Mouse (Mus musculus): ENCODE results near the gene Helb. TPM values are rescaled to one million over a fixed set of nuclear protein-coding genes. Genes with fewer than 3 reads are reported as not detected.
A peak's percentile ranks its signal among the peaks of the same experiment; 100 is the strongest.

Helb gene
- total RNA-seq, 2 experiments from 2014 or later = 8.3 to 10.2 TPM

DNA sequence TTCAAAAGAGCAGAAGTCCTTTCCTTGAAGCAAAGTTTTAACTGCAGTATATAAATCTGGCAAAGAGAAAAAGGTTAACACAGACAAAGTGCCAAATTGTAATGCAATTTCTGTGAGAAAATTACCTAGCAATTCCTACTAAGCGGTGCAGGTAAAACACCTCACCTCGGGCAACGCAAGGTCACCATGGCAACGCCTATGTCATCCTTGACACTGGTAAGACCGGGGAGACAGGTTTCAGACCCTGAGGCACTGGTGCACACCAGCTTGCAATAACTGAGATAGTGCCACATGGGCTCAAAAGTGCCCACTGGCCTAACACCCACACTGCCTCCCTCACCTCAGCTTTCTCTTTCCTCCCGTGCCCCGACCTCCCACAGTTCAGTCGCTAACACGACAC is 17.7 kb downstream of the Helb start:
- no peak for DNase-seq

DNA sequence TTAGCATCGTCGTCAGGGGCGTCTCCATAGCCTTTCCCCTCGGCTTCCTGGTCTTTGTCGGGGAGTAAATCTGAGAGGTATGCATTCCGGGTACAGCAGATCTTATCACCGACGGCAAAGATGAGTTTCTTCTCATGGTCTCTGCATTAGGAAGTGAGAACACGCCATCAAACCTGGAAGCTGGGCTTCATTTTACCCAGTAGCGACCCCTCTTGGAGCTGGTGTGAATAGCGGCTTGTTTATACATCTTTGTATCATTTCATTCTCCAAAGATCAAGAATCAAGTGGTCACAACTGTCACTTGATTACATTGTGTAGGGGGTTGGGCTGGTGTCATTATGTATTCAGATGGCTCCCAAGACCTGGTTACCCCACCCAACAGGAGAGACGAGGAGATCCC is 20.2 kb downstream of the Helb start:
- no peak for DNase-seq

- no peak for DNase-seq
Observed at GRCm38 (mm10) chr10:120077850-120078249, 34.9 kb downstream of the Helb start.

DNA sequence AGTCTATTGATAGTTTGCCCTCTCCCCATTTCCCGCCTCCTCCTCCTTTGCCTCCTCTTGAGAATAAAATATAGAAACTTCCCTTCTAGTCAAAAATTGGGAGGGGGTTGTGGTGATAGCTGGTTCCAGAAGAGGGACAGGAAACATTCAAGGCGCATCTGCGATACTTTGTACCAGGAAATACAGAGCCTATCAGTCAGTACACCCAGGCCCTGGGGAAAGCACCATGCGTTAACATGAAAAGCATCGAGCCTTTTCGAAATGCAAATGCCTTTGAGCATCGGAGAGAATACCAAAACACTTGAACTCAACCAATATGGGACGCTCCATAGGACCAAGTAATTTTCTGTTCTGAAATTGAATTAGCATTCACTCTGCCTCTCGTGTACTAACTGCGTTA is 46.5 kb downstream of the Helb start:
- DNase-seq = no peak

- peak; percentile 60 to 72 for DNase-seq
Observed at GRCm38 (mm10) chr10:120064424-120064823, 48.4 kb downstream of the Helb start.

DNA sequence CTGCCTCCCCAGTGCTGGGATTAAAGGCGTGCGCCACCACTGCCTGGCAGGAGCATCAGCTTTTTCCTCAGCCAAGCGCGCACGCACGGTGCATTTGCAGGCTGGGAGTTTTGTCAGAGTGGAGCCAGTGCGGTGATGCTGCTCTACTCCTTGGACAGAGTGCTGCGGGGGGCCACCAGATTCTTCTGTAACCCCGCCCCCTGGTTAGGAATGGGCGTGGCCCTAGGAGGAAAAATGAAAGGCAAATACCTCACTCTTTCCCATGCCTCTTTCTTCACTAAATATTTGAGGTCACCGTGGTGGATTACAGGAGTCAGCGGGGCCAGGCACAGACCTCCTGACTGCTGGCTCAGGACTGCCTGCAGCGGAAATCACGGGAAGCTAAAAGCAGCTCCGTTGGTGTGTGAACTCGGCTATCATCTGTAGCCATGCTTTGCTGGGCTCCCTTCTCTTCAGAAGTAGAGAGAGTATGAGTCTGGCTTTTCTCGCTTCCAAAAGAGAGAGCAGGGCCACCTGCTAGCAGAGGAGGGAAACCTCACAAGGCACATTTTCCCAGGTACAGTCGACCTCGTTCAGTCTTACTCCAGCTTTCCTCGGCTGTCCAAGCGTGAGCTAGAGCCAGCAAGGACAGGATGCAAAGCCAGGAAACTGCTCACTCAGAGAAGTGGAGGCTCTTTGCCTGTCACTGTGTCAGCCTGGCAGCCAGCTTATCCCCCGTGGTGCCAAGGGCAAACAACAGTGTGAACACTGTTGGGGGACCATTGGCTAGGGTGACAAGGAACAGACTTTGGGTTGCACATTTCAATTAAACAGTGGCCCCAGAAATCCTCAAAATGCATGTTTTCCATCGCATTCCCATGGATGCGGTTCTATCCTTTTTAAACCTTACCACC is 51.3 kb downstream of the Helb start:
- DNase-seq = no peak

- peak; percentile 30 to 32 for DNase-seq
Observed at GRCm38 (mm10) chr10:120060579-120061237, 52.1 kb downstream of the Helb start.

- no peak for DNase-seq
Observed at GRCm38 (mm10) chr10:120044714-120045234, 68.0 kb downstream of the Helb start.

DNA sequence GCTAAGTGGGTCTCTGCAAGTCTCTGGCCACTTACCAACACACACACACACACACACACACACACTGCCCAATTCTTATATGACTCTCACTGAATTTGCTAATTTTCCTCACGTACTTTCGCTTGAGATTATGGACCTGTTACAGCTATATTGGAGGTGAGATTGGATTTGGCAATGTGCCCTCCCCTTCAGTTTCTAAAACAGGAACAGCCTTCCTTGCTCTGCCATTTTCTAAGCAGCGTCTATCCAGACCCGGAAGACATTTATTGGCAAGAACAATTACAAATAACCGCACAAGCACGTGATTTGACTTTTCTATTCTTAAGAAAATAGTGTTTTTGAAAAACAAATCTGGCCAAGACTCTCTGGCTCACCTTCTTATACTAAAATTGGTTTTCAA is 68.5 kb downstream of the Helb start:
- DNase-seq = no peak

- DNase-seq = no peak
Observed at GRCm38 (mm10) chr10:120038194-120038593, 74.6 kb downstream of the Helb start.

DNA sequence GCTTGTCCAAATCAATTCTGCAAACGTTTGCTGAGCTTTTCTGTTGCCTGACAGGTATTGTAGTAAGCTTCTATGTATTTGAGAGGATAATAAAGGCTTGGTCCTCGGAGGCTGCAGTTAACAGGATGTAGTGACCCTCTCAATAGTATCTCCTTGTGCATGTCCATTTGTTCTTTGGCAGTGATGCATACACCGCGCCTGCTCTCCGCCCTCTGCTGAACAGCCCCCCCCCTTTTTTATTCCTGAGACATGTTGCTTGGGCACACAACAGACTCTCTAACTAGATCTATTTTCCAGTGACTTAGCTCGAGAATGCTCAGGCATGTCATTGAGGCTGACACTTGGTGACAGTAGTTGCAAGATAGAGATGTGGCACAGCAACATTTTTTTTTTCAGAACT is 77.0 kb downstream of the Helb start:
- no peak for DNase-seq

- DNase-seq = no peak
Observed at GRCm38 (mm10) chr10:120035211-120035733, 77.5 kb downstream of the Helb start.

- no peak for DNase-seq
Observed at GRCm38 (mm10) chr10:120033866-120034265, 78.9 kb downstream of the Helb start.

Other genes starting within 250 kb of the Helb start
- gene Tmbim4, start 88.6 kb upstream of the Helb start, total RNA-seq (2021) = 100 to 1,000 TPM; 132 to 159 TPM
- 1 to 10 TPM; 3.4 to 3.6 TPM for gene Irak3, start 89.1 kb upstream of the Helb start, total RNA-seq (2021)
- 10 to 100 TPM; 25.3 to 26.3 TPM for gene Llph, start 114.1 kb upstream of the Helb start, total RNA-seq (2021)

Measured in adrenal gland, postnatal 36 days (tissue).